Mouse (Mus musculus): ENCODE results near the gene Cmtr1.
A peak's percentile ranks its signal among the peaks of the same experiment; 100 is the strongest.

Cmtr1 gene

GRCm38 (mm10) chr17:29669030-29669429 lies 8.6 kb downstream of the Cmtr1 start:
- no peak for DNase-seq (ENCODE audit: low spot score in 2 of 2)

- DNase-seq (ENCODE audit: low spot score in 2 of 2) = no peak
Observed at GRCm38 (mm10) chr17:29669936-29670335, 9.5 kb downstream of the Cmtr1 start.

- DNase-seq (ENCODE audit: low spot score in 2 of 2) = no peak
Observed at GRCm38 (mm10) chr17:29671021-29671420, 10.6 kb downstream of the Cmtr1 start.

- peak in 1 of 2 experiments; percentile 12 for DNase-seq (ENCODE audit: low spot score in 2 of 2)
Observed at GRCm38 (mm10) chr17:29673325-29673724, 12.9 kb downstream of the Cmtr1 start.

GRCm38 (mm10) chr17:29678526-29678925 lies 18.1 kb downstream of the Cmtr1 start:
- no peak for DNase-seq (ENCODE audit: low spot score in 2 of 2)

- DNase-seq (ENCODE audit: low spot score in 2 of 2) = no peak
Observed at GRCm38 (mm10) chr17:29679038-29679767, 18.8 kb downstream of the Cmtr1 start.

- peak; percentile 36 to 84 for DNase-seq (ENCODE audit: low spot score in 2 of 2)
Observed at GRCm38 (mm10) chr17:29680174-29680573, 19.8 kb downstream of the Cmtr1 start.

GRCm38 (mm10) chr17:29680921-29681320 lies 20.5 kb downstream of the Cmtr1 start:
- no peak for DNase-seq (ENCODE audit: low spot score in 2 of 2)

GRCm38 (mm10) chr17:29681669-29682068 lies 21.3 kb downstream of the Cmtr1 start:
- no peak for DNase-seq (ENCODE audit: low spot score in 2 of 2)

GRCm38 (mm10) chr17:29682261-29682660 lies 21.9 kb downstream of the Cmtr1 start:
- DNase-seq (ENCODE audit: low spot score in 2 of 2) = no peak

- no peak for DNase-seq (ENCODE audit: low spot score in 2 of 2)
Observed at GRCm38 (mm10) chr17:29683127-29683526, 22.7 kb downstream of the Cmtr1 start.

- no peak for DNase-seq (ENCODE audit: low spot score in 2 of 2)
Observed at GRCm38 (mm10) chr17:29684275-29684674, 23.9 kb downstream of the Cmtr1 start.

- no peak for DNase-seq (ENCODE audit: low spot score in 2 of 2)
Observed at GRCm38 (mm10) chr17:29686771-29687170, 26.4 kb downstream of the Cmtr1 start.

- DNase-seq (ENCODE audit: low spot score in 2 of 2) = no peak
Observed at GRCm38 (mm10) chr17:29687373-29687772, 27.0 kb downstream of the Cmtr1 start.

- peak in 1 of 2 experiments; percentile 49 for DNase-seq (ENCODE audit: low spot score in 2 of 2)
Observed at GRCm38 (mm10) chr17:29688610-29689009, 28.2 kb downstream of the Cmtr1 start.

- no peak for DNase-seq (ENCODE audit: low spot score in 2 of 2)
Observed at GRCm38 (mm10) chr17:29690257-29690656, 29.9 kb downstream of the Cmtr1 start.

GRCm38 (mm10) chr17:29692827-29693226 lies 32.4 kb downstream of the Cmtr1 start:
- DNase-seq (ENCODE audit: low spot score in 2 of 2) = no peak

- no peak for DNase-seq (ENCODE audit: low spot score in 2 of 2)
Observed at GRCm38 (mm10) chr17:29693571-29693970, 33.2 kb downstream of the Cmtr1 start.

- DNase-seq (ENCODE audit: low spot score in 2 of 2) = no peak
Observed at GRCm38 (mm10) chr17:29694516-29694915, 34.1 kb downstream of the Cmtr1 start.

- no peak for DNase-seq (ENCODE audit: low spot score in 2 of 2)
Observed at GRCm38 (mm10) chr17:29696940-29697339, 36.5 kb downstream of the Cmtr1 start.

- no peak for DNase-seq (ENCODE audit: low spot score in 2 of 2)
Observed at GRCm38 (mm10) chr17:29698421-29698820, 38.0 kb downstream of the Cmtr1 start.

- DNase-seq (ENCODE audit: low spot score in 2 of 2) = no peak
Observed at GRCm38 (mm10) chr17:29700573-29700972, 40.2 kb downstream of the Cmtr1 start.

- DNase-seq (ENCODE audit: low spot score in 2 of 2) = no peak
Observed at GRCm38 (mm10) chr17:29702938-29703710, 42.7 kb downstream of the Cmtr1 start.
